ENCODE assay signal across 35 mouse cellular contexts in genomic region chr11:49624156-49624555, GRCm38 (mm10). TPM values are rescaled to one million over a fixed set of nuclear protein-coding genes. Genes with fewer than 3 reads are reported as not detected.
A peak's percentile ranks its signal among the peaks of the same experiment; 100 is the strongest.
DNase-seq lines count a peak whose midpoint lies in the region; ATAC-seq and TF ChIP-seq lines count a peak whose summit lies in the region.
"Had no signal": no experiment of that assay in that cellular context is flagged by ENCODE, and none has a peak within 500 bp of the region (broad histone marks: within the 10 kb centered on the region; RNA-seq: fewer than 3 reads in every experiment).

No protein-coding gene starts in this region.

- H3K79me2 ChIP-seq in liver, adult 2 months (ENCODE audit: control insufficient read depth, insufficient read depth, low read length) = no peaks in the 10 kb centered on the region

- no peak overlapping the region for H3K4me2 ChIP-seq in liver, embryonic 12.5 days
- no peak overlapping the region for H3K4me2 ChIP-seq in stomach, postnatal 0 days (replicated peaks; ENCODE audit: low read depth)
- H3K4me2 ChIP-seq: embryonic facial prominence, embryonic 13.5 days; forebrain, embryonic 13.5 days; heart, embryonic 15.5 days; hindbrain, embryonic 12.5 days; limb, embryonic 12.5 days; liver, embryonic 15.5 days; midbrain, embryonic 15.5 days; neural tube, embryonic 12.5 days had no signal

- H3K4me1 ChIP-seq in liver, adult 2 months (ENCODE audit: control insufficient read depth, insufficient read depth, low read length) = no peaks in the 10 kb centered on the region
- H3K4me1 ChIP-seq in liver, embryonic 12.5 days = no peaks in the 10 kb centered on the region
- H3K4me1 ChIP-seq in stomach, postnatal 0 days (replicated peaks; ENCODE audit: control insufficient read depth, insufficient read depth) = no peaks in the 10 kb centered on the region
- H3K4me1 ChIP-seq: embryonic facial prominence, embryonic 13.5 days; forebrain, embryonic 13.5 days; heart, embryonic 15.5 days; hindbrain, embryonic 12.5 days; limb, embryonic 12.5 days; liver, embryonic 15.5 days; midbrain, embryonic 15.5 days; neural tube, embryonic 12.5 days had no signal

- H3K9ac ChIP-seq in liver, adult 2 months (ENCODE audit: low read depth, low read length) = no peak overlapping the region
- no peak overlapping the region for H3K9ac ChIP-seq in liver, embryonic 12.5 days
- H3K9ac ChIP-seq in stomach, postnatal 0 days (ENCODE audit: low read length) = no peak overlapping the region
- H3K9ac ChIP-seq: embryonic facial prominence, embryonic 13.5 days; forebrain, embryonic 13.5 days; heart, embryonic 15.5 days; hindbrain, embryonic 12.5 days; limb, embryonic 12.5 days; liver, embryonic 15.5 days; midbrain, embryonic 15.5 days; neural tube, embryonic 12.5 days had no signal

- no peak for TF ChIP-seq CTCF in liver, adult 2 months (IDR thresholded peaks at IDR 0.05; ENCODE audit: low read depth, low read length)
- no peak for TF ChIP-seq CTCF in stomach, postnatal 0 days (IDR thresholded peaks at IDR 0.05; ENCODE audit: low read depth)

- 50% methylated on average over 3 of the region's 3 CpGs for WGBS in liver, adult 2 months
- WGBS in liver, embryonic 12.5 days (ENCODE audit: insufficient replicate concordance) = 51% methylated on average over 3 of the region's 3 CpGs
- 89% methylated on average over 3 of the region's 3 CpGs for WGBS in stomach, postnatal 0 days

- TF ChIP-seq EP300 in stomach, postnatal 0 days (optimal IDR thresholded peaks at IDR 0.05) = no peak

- no peaks in the 10 kb centered on the region for H3K9me3 ChIP-seq in liver, embryonic 12.5 days (replicated peaks)
- H3K9me3 ChIP-seq in stomach, postnatal 0 days (ENCODE audit: control insufficient read depth, low read length) = no peaks in the 10 kb centered on the region
- H3K9me3 ChIP-seq: embryonic facial prominence, embryonic 13.5 days; forebrain, embryonic 13.5 days; heart, embryonic 10.5 days; heart, embryonic 15.5 days; hindbrain, embryonic 12.5 days; limb, embryonic 12.5 days; liver, embryonic 15.5 days; midbrain, embryonic 10.5 days; midbrain, embryonic 15.5 days; neural tube, embryonic 12.5 days had no signal

- DNase-seq in embryo, embryonic 10.5 days (ENCODE audit: low spot score) = peak; percentile 21
- DNase-seq in embryo, embryonic 11 days = no peak
- peak; percentile 34 for DNase-seq in liver, adult 2 months (ENCODE audit: extremely low read depth, low read depth, low spot score)
- DNase-seq in liver = no peak
- DNase-seq in stomach, postnatal 0 days (ENCODE audit: low spot score) = no peak
- no peak for DNase-seq in gastrocnemius, postnatal 10 days
- DNase-seq in retina, postnatal 1 day = no peak
- DNase-seq: adrenal gland, postnatal 14 days; cerebellum, adult 11 months; cerebellum, adult 9-10 months; cerebellum, postnatal 36 days; gastrocnemius, postnatal 25 days; kidney, adult 9 months; kidney, postnatal 14 days; lung, postnatal 14 days; thymus, postnatal 14 days had no signal

- H3K27me3 ChIP-seq in liver, adult 2 months (ENCODE audit: control insufficient read depth, insufficient read depth, low read length) = no peaks in the 10 kb centered on the region
- peaks cover 13% of the 10 kb centered on the region for H3K27me3 ChIP-seq in liver, embryonic 12.5 days (replicated peaks)
- no peaks in the 10 kb centered on the region for H3K27me3 ChIP-seq in stomach, postnatal 0 days (ENCODE audit: control insufficient read depth, insufficient read depth, low read length)
- H3K27me3 ChIP-seq: forebrain, embryonic 13.5 days; hindbrain, embryonic 12.5 days; liver, embryonic 15.5 days; midbrain, embryonic 15.5 days; neural tube, embryonic 12.5 days; Patski had no signal

- no peak overlapping the region for H3K27ac ChIP-seq in liver, adult 2 months (replicated peaks; ENCODE audit: insufficient read depth, low read depth, low read length)
- no peak overlapping the region for H3K27ac ChIP-seq in liver, embryonic 12.5 days
- H3K27ac ChIP-seq in stomach, postnatal 0 days (replicated peaks) = no peak overlapping the region
- H3K27ac ChIP-seq: embryonic facial prominence, embryonic 13.5 days; forebrain, embryonic 13.5 days; heart, embryonic 10.5 days; heart, embryonic 15.5 days; hindbrain, embryonic 12.5 days; layer of hippocampus, adult 2 months; left cerebral cortex, adult 2 months; limb, embryonic 12.5 days; liver, embryonic 15.5 days; midbrain, embryonic 10.5 days; midbrain, embryonic 15.5 days; neural tube, embryonic 12.5 days had no signal

- ATAC-seq in liver, embryonic 12.5 days = 0 out of 2 replicates have a peak, but pooled peaks have one; percentile 40
- ATAC-seq in stomach, postnatal 0 days (ENCODE audit: low FRiP score, low TSS enrichment) = 0 out of 2 replicates have a peak, but pooled peaks have one; percentile 22
- ATAC-seq: forebrain, embryonic 13.5 days; intestine, embryonic 16.5 days; midbrain, embryonic 15.5 days; Patski had no signal

- TF ChIP-seq POLR2A in liver, adult 2 months (IDR thresholded peaks at IDR 0.05; ENCODE audit: extremely low read depth, insufficient read depth, low read length) = no peak

- no peaks in the 10 kb centered on the region; the same call in 1 of the 2 replicates for H3K36me3 ChIP-seq in liver, adult 2 months (ENCODE audit: control insufficient read depth, insufficient read depth, low read length)
- no peaks in the 10 kb centered on the region for H3K36me3 ChIP-seq in liver, embryonic 12.5 days
- no peaks in the 10 kb centered on the region for H3K36me3 ChIP-seq in stomach, postnatal 0 days (ENCODE audit: control insufficient read depth, insufficient read depth, low read length)
- H3K36me3 ChIP-seq: embryonic facial prominence, embryonic 13.5 days; heart, embryonic 10.5 days; heart, embryonic 15.5 days; hindbrain, embryonic 12.5 days; limb, embryonic 12.5 days; liver, embryonic 15.5 days; midbrain, embryonic 10.5 days; midbrain, embryonic 15.5 days; neural tube, embryonic 12.5 days had no signal

- H3K4me3 ChIP-seq in liver, adult 2 months (ENCODE audit: insufficient read depth, low read depth, low read length) = no peak overlapping the region
- H3K4me3 ChIP-seq in liver, embryonic 12.5 days = no peak overlapping the region
- no peak overlapping the region for H3K4me3 ChIP-seq in stomach, postnatal 0 days (ENCODE audit: low read depth, low read length)
- H3K4me3 ChIP-seq: embryonic facial prominence, embryonic 13.5 days; forebrain, embryonic 13.5 days; heart, embryonic 10.5 days; heart, embryonic 15.5 days; hindbrain, embryonic 12.5 days; layer of hippocampus, adult 2 months; left cerebral cortex, adult 2 months; limb, embryonic 12.5 days; liver, embryonic 15.5 days; midbrain, embryonic 10.5 days; midbrain, embryonic 15.5 days; neural tube, embryonic 12.5 days had no signal

RNA-seq across cellular contexts. Expression of gene Flt4, which starts 15.1 kb away (rescaled TPM):
- total RNA-seq in liver, adult 2 months (2014; rRNA removed) = 7.8 and 13.6 TPM in 2 replicates
- 7.5 and 9.8 TPM in 2 replicates for polyA plus RNA-seq in liver, adult 2 months (2012; rRNA removed)
- 4.7 and 4.8 TPM in 2 replicates for polyA plus RNA-seq in liver, embryonic 12.5 days (2016; fragmentation: Nextera tagmentation; extraction: Ambion mirVana)
- polyA plus RNA-seq in stomach, postnatal 0 days (2015; fragmentation: Nextera tagmentation; extraction: Ambion mirVana) = 1.4 and 1.5 TPM in 2 replicates
- total RNA-seq in gastrocnemius, postnatal 10 days (2021) = 1 to 10 TPM; 4.2 to 5.8 TPM

RNA-seq across cellular contexts. Expression of gene Scgb3a1, which starts 39.3 kb away (rescaled TPM):
- not detected in 2 replicates for total RNA-seq in liver, adult 2 months (2014; rRNA removed)
- polyA plus RNA-seq in liver, adult 2 months (2012; rRNA removed) = 0.22 TPM in 1 of 2 replicates, not detected in the other
- polyA plus RNA-seq in liver, embryonic 12.5 days (2016; fragmentation: Nextera tagmentation; extraction: Ambion mirVana) = not detected in 2 replicates
- polyA plus RNA-seq in stomach, postnatal 0 days (2015; fragmentation: Nextera tagmentation; extraction: Ambion mirVana) = 3.6 and 3.9 TPM in 2 replicates
- not detected for total RNA-seq in gastrocnemius, postnatal 10 days (2021)
- total RNA-seq: adrenal gland, postnatal 14 days; gastrocnemius, postnatal 25 days; layer of hippocampus, adult 2 months; layer of hippocampus, postnatal 14 days; left cerebral cortex, adult 2 months; megakaryocyte progenitor cell, adult 5-6 weeks; MEL had no signal
- polyA plus RNA-seq: embryonic facial prominence, embryonic 13.5 days; forebrain, embryonic 13.5 days; hindbrain, embryonic 12.5 days; intestine, embryonic 16.5 days; limb, embryonic 12.5 days; midbrain, embryonic 10.5 days; midbrain, embryonic 15.5 days; neural tube, embryonic 12.5 days; Patski; stomach, embryonic 14.5 days had no signal

Comparison
In these comparisons a context has a peak if more than half of its experiments do, and no peak if none do; other contexts are left out.
1. DNase-seq: peak in embryo, embryonic 10.5 days (single experiment) and liver, adult 2 months (single experiment); none in embryo, embryonic 11 days (single experiment), liver (single experiment), stomach, postnatal 0 days (single experiment), gastrocnemius, postnatal 10 days (single experiment) and retina, postnatal 1 day (single experiment).